Mouse (Mus musculus) MEL (cell line): ENCODE measurements around the gene Arl4a. TPM values are rescaled to one million over a fixed set of nuclear protein-coding genes. Genes with fewer than 3 reads are reported as not detected.
A peak's percentile ranks its signal among the peaks of the same experiment; 100 is the strongest.

Experiments
- DNase-seq: peaks from one replicate; pipeline ENCODE4 v3.0.0; 2011; ENCODE audit warnings: low read depth, low spot score
- H3K27ac ChIP-seq: 2 replicates; pipeline ENCODE4 v1.5.1; 2012; ENCODE audit warnings: low read depth, mild to moderate bottlenecking, control low read depth, low read length, moderate library complexity; ENCODE audit not compliant: control insufficient read depth
- H3K27me3 ChIP-seq, 2 experiments: fragments of 150-350 bp in 1 of 2; sonication (generic) in 1 of 2; 2 replicates each; pipeline ENCODE4 v1.6.1; 2012; ENCODE audit warnings: low read length in 2 of 2, mild to moderate bottlenecking in 2 of 2, improper control_type of control experiment in 1 of 2, moderate library complexity in 1 of 2; ENCODE audit not compliant: insufficient read depth in 2 of 2, control insufficient read depth in 1 of 2
- H3K36me3 ChIP-seq, 2 experiments: 2 replicates each; pipeline ENCODE4 v1.6.1; 2012 to 2014; ENCODE audit warnings: low read length in 2 of 2, improper control_type of control experiment in 1 of 2, inconsistent platforms in 1 of 2, mild to moderate bottlenecking in 1 of 2; ENCODE audit not compliant: insufficient read depth in 2 of 2, control insufficient read depth in 1 of 2
- H3K4me1 ChIP-seq, 2 experiments: fragments of 150-350 bp in 1 of 2; sonication (generic) in 1 of 2; 2 replicates each; pipeline ENCODE4 v1.6.1; 2012; ENCODE audit warnings: low read length in 2 of 2, improper control_type of control experiment in 1 of 2, mild to moderate bottlenecking in 1 of 2; ENCODE audit not compliant: insufficient read depth in 2 of 2, control insufficient read depth in 1 of 2
- H3K4me3 ChIP-seq, 2 experiments: fragments of 150-350 bp in 1 of 2; sonication (generic) in 1 of 2; 2 replicates each; pipeline ENCODE4 v1.5.1; 2012; ENCODE audit warnings: low read depth in 2 of 2, low read length in 2 of 2, mild to moderate bottlenecking in 2 of 2, moderate library complexity in 2 of 2, control low read depth in 1 of 2, improper control_type of control experiment in 1 of 2; ENCODE audit not compliant: control insufficient read depth in 1 of 2, insufficient read depth in 1 of 2
- H3K79me2 ChIP-seq: 2 replicates; pipeline ENCODE4 v1.6.1; 2012; ENCODE audit warnings: mild to moderate bottlenecking, low read length, moderate library complexity; ENCODE audit not compliant: control insufficient read depth, poor library complexity, insufficient read depth
- H3K9ac ChIP-seq: 2 replicates; pipeline ENCODE4 v1.6.1; 2012; ENCODE audit warnings: low read depth, mild to moderate bottlenecking, control low read depth, low read length, moderate library complexity; ENCODE audit not compliant: control insufficient read depth, poor library complexity, severe bottlenecking
- H3K9me3 ChIP-seq: fragments of 150-350 bp; sonication (generic); replicated peaks from 2 replicates; pipeline ENCODE4 v1.6.1; 2012; ENCODE audit warnings: mild to moderate bottlenecking, low read length, improper control_type of control experiment, moderate library complexity; ENCODE audit not compliant: insufficient read depth
- BHLHE40 ChIP-seq: IDR thresholded peaks from 2 replicates; pipeline ENCODE4 v1.6.1; 2012; ENCODE audit warnings: low read depth, mild to moderate bottlenecking, inconsistent platforms, low read length, improper control_type of control experiment, borderline replicate concordance
- CHD1 ChIP-seq: IDR thresholded peaks from 2 replicates; pipeline ENCODE4 v1.6.1; 2012; ENCODE audit warnings: low read depth, mild to moderate bottlenecking, inconsistent platforms, low read length, improper control_type of control experiment
- CHD2 ChIP-seq: IDR thresholded peaks from 2 replicates; pipeline ENCODE4 v1.6.1; 2011; ENCODE audit warnings: low read length, improper control_type of control experiment
- CTCF ChIP-seq, 3 experiments: IDR thresholded peaks in 2 of 3; conservative IDR thresholded peaks in 1 of 3; 2 replicates each; pipeline ENCODE4 v1.5.1; 2011 to 2012; ENCODE audit warnings: low read length in 3 of 3, low read depth in 2 of 3, mild to moderate bottlenecking in 2 of 3, improper control_type of control experiment in 1 of 3, inconsistent platforms in 1 of 3, mixed read lengths in 1 of 3, moderate library complexity in 1 of 3; ENCODE audit not compliant: control insufficient read depth in 1 of 3, insufficient read depth in 1 of 3, poor library complexity in 1 of 3, severe bottlenecking in 1 of 3
- E2F4 ChIP-seq: IDR thresholded peaks from 2 replicates; pipeline ENCODE4 v1.6.1; 2011; ENCODE audit warnings: low read depth, low read length, improper control_type of control experiment, borderline replicate concordance
- EP300 ChIP-seq, 2 experiments: IDR thresholded peaks; 2 replicates each; pipeline ENCODE4 v1.6.1; 2011; ENCODE audit warnings: improper control_type of control experiment in 2 of 2, low read length in 2 of 2, low read depth in 1 of 2, mild to moderate bottlenecking in 1 of 2
- ETS1 ChIP-seq: IDR thresholded peaks from 2 replicates; pipeline ENCODE4 v1.6.1; 2012; ENCODE audit warnings: low read depth, mild to moderate bottlenecking, inconsistent platforms, low read length, improper control_type of control experiment, moderate library complexity
- GABPA ChIP-seq: IDR thresholded peaks from 2 replicates; pipeline ENCODE4 v1.6.1; 2012; ENCODE audit warnings: low read depth, mild to moderate bottlenecking, inconsistent platforms, low read length, improper control_type of control experiment, moderate library complexity
- GATA1 ChIP-seq: IDR thresholded peaks from 2 replicates; pipeline ENCODE4 v1.6.1; 2011; ENCODE audit warnings: low read depth, low read length, improper control_type of control experiment
- JUND ChIP-seq: IDR thresholded peaks from 2 replicates; pipeline ENCODE4 v1.6.1; 2011; ENCODE audit warnings: low read depth, mild to moderate bottlenecking, improper control_type of control experiment, low read length
- KAT2A ChIP-seq: conservative IDR thresholded peaks from 2 replicates; pipeline ENCODE4 v1.6.1; 2012; ENCODE audit warnings: low read depth, low read length, improper control_type of control experiment, inconsistent platforms
- MAX ChIP-seq: IDR thresholded peaks from 2 replicates; pipeline ENCODE4 v1.6.1; 2011; ENCODE audit warnings: low read length, improper control_type of control experiment
- MAZ ChIP-seq: IDR thresholded peaks from 2 replicates; pipeline ENCODE4 v1.6.1; 2012; ENCODE audit warnings: low read depth, mild to moderate bottlenecking, inconsistent platforms, low read length, improper control_type of control experiment
- MYC ChIP-seq: IDR thresholded peaks from 2 replicates; pipeline ENCODE4 v1.6.1; 2011; ENCODE audit warnings: low read depth, mild to moderate bottlenecking, low read length, improper control_type of control experiment, moderate library complexity
- NRF1 ChIP-seq: IDR thresholded peaks from 2 replicates; pipeline ENCODE4 v1.6.1; 2014; ENCODE audit warnings: low read depth, mild to moderate bottlenecking, inconsistent platforms, low read length, improper control_type of control experiment, moderate library complexity; ENCODE audit not compliant: poor library complexity, insufficient read depth, severe bottlenecking
- POLR2A ChIP-seq, 2 experiments: IDR thresholded peaks; 2 replicates each; pipeline ENCODE4 v1.6.1; 2011 to 2012; ENCODE audit warnings: low read length in 2 of 2, mild to moderate bottlenecking in 2 of 2, control low read depth in 1 of 2, improper control_type of control experiment in 1 of 2, low read depth in 1 of 2, moderate library complexity in 1 of 2; ENCODE audit not compliant: control insufficient read depth in 1 of 2, insufficient read depth in 1 of 2, poor library complexity in 1 of 2
- POLR2AphosphoS2 ChIP-seq: IDR thresholded peaks from 2 replicates; pipeline ENCODE4 v1.6.1; 2011; ENCODE audit warnings: low read length, improper control_type of control experiment
- POLR2AphosphoS5 ChIP-seq: IDR thresholded peaks from 2 replicates; pipeline ENCODE4 v1.6.1; 2012; ENCODE audit warnings: low read depth, borderline replicate concordance, mild to moderate bottlenecking, inconsistent platforms, low read length, moderate library complexity, mixed read lengths
- RAD21 ChIP-seq: IDR thresholded peaks from 2 replicates; pipeline ENCODE4 v1.6.1; 2011; ENCODE audit warnings: mild to moderate bottlenecking, low read depth, low read length, improper control_type of control experiment
- RCOR1 ChIP-seq: IDR thresholded peaks from 2 replicates; pipeline ENCODE4 v1.6.1; 2012; ENCODE audit warnings: low read depth, mild to moderate bottlenecking, inconsistent platforms, low read length, improper control_type of control experiment
- SIN3A ChIP-seq: IDR thresholded peaks from 2 replicates; pipeline ENCODE4 v1.6.1; 2012; ENCODE audit warnings: low read length, improper control_type of control experiment, inconsistent platforms
- SMC3 ChIP-seq: IDR thresholded peaks from 2 replicates; pipeline ENCODE4 v1.6.1; 2011; ENCODE audit warnings: low read depth, low read length, improper control_type of control experiment
- TAL1 ChIP-seq: IDR thresholded peaks from 2 replicates; pipeline ENCODE4 v1.6.1; 2012; ENCODE audit warnings: mild to moderate bottlenecking, inconsistent platforms, low read length, moderate library complexity, mixed read lengths
- UBTF ChIP-seq: IDR thresholded peaks from 2 replicates; pipeline ENCODE4 v1.6.1; 2012; ENCODE audit warnings: low read depth, mild to moderate bottlenecking, inconsistent platforms, low read length, improper control_type of control experiment, moderate library complexity, borderline replicate concordance; ENCODE audit not compliant: insufficient read depth
- USF1 ChIP-seq: IDR thresholded peaks from 2 replicates; pipeline ENCODE4 v1.6.1; 2014; ENCODE audit warnings: low read depth, mild to moderate bottlenecking, inconsistent platforms, low read length, improper control_type of control experiment, moderate library complexity
- USF2 ChIP-seq, 2 experiments: IDR thresholded peaks; 2 replicates each; pipeline ENCODE4 v1.6.1; 2011 to 2012; ENCODE audit warnings: improper control_type of control experiment in 2 of 2, low read length in 2 of 2, borderline replicate concordance in 1 of 2, inconsistent platforms in 1 of 2, low read depth in 1 of 2, mild to moderate bottlenecking in 1 of 2; ENCODE audit not compliant: insufficient read depth in 1 of 2
- ZC3H11A ChIP-seq: IDR thresholded peaks from 2 replicates; pipeline ENCODE4 v1.6.1; 2012; ENCODE audit warnings: low read depth, mild to moderate bottlenecking, inconsistent platforms, low read length, improper control_type of control experiment
- ZKSCAN1 ChIP-seq: IDR thresholded peaks from 2 replicates; pipeline ENCODE4 v1.6.1; 2012; ENCODE audit warnings: low read depth, mild to moderate bottlenecking, inconsistent platforms, low read length, improper control_type of control experiment, moderate library complexity
- polyA plus RNA-seq, 2 experiments: library from polyadenylated mRNA; stranded (reverse) in 1 of 2; unstranded in 1 of 2; fragments of >175 nt in 1 of 2; fragments of >200 nt in 1 of 2; gene quantifications; 2 replicates each; pipeline versions ENCODE4 v1.2.1 to v1.2.4; 2012; ENCODE audit warnings: low replicate concordance in 2 of 2, low read depth in 1 of 2; ENCODE audit not compliant: insufficient read length in 2 of 2, insufficient read depth in 1 of 2, missing spikeins in 1 of 2
- total RNA-seq: library from RNA; depleted of rRNA; stranded (reverse); fragments of 300-350 nt; gene quantifications from 2 replicates; pipeline ENCODE4 v1.2.3, GENCODE M21; 2012

Gene Arl4a
- total and polyA plus RNA-seq, 3 experiments = 25.6 to 26.9 TPM; not detected in 1

DNA sequence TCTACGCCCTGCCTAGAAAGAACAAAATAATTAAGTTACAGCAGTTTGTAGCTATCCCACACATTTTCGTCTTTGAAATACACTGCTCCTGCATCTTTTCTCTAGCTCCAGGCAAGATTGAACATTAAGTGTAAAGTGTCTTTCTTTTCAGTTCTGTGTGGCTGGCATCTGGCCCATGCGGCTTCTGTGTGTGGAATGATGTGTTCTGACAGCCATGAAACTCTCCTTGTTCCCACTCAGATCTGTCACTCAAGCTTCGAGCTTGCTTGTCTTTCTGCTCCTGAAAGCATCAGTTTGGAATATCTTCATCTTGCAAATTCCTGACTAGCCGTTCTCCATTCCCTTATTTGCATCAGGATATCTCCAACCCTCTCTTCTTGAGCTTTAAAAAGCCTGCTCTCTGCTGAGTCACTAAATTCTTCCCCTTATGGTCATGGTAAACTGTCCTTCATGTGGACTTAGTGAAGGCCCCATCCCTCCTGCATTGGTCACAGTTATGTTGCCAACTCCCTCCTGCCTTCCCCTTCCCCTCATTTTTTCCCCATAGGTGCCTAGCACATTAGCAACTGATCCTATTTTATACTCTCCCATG, 48.0 kb upstream of the Arl4a start:
- TF ChIP-seq POLR2A (IDR thresholded peaks at IDR 0.05; ENCODE audit: control insufficient read depth in 1 of 2, insufficient read depth in 1 of 2, low read depth in 1 of 2, low read length in 2 of 2, poor library complexity in 1 of 2) (no peak), CTCF (IDR thresholded peaks at IDR 0.05 in 2 of 3, conservative IDR thresholded peaks at IDR 0.05 in 1 of 3; ENCODE audit: control insufficient read depth in 1 of 3, insufficient read depth in 1 of 3, low read depth in 2 of 3, low read length in 3 of 3, poor library complexity in 1 of 3, severe bottlenecking in 1 of 3) (no peak), RAD21 (no peak), POLR2AphosphoS2 (no peak), JUND (no peak), USF2 (IDR thresholded peaks at IDR 0.05; ENCODE audit: borderline replicate concordance in 1 of 2, insufficient read depth in 1 of 2, low read depth in 1 of 2, low read length in 2 of 2) (no peak), MYC (no peak), NRF1 (no peak), GABPA (no peak), RCOR1 (no peak), TAL1 (no peak), BHLHE40 (no peak), E2F4 (no peak), EP300 (IDR thresholded peaks at IDR 0.05; ENCODE audit: low read depth in 1 of 2, low read length in 2 of 2) (no peak), ETS1 (no peak), SIN3A (no peak), UBTF (no peak), MAX (no peak)
- no peaks in the 10 kb centered on the region for H3K27me3 ChIP-seq

DNA sequence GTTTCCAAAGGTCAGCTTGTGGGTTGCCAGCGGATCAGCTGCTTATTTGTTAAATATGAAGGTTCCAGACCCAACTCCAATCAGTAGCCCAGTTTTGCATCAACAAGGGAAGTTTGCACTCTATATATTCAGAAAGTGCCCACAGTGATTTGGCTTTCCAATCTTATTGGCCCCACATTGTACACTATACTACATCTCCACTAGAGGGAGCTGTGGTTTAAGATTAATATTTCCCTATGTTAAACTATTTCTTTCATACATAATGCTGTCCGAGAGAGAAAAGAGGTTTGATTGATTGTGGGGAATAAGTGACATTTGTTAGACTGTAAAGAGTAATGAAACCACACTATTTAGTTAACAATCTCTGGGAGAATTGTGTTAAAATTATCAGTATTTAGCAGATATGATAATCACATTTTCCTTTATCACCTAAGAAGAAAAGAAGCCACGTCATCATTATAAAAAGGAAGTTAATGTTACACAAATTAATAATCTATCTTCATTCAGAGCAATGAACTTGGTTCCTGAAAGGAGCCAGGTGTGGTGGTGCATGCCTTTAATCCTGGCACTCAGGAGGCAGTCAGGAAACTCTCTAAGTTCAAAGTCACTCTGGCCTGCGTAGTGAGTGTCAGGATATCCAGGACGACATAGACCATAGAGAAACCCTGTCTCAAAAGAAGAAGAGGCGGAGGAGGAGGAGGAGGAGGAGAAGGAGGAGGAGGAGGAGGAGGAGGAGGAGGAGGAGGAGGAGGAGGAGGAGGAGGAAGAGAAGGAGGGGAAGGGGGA, 44.8 kb upstream of the Arl4a start:
- peak; percentile 63 for DNase-seq
- peaks cover 0 to 6% of the 10 kb centered on the region in 2 experiments; a peak in 2 of 4 replicates for H3K36me3 ChIP-seq
- peak overlapping the region; percentile 3 to 33; a peak in 3 of 4 replicates for H3K4me3 ChIP-seq
- no peaks in the 10 kb centered on the region for H3K9me3 ChIP-seq
- no peak overlapping the region for H3K9ac ChIP-seq
- peaks cover 0 to 5% of the 10 kb centered on the region in 2 experiments; a peak in 2 of 4 replicates for H3K4me1 ChIP-seq
- peaks cover 0 to 4% of the 10 kb centered on the region in 2 experiments; a peak in 2 of 4 replicates for H3K27me3 ChIP-seq
- no peaks in the 10 kb centered on the region for H3K79me2 ChIP-seq
- no peak overlapping the region for H3K27ac ChIP-seq
- TF ChIP-seq RCOR1 (0 out of 2 replicates have a peak, but pooled peaks have one; percentile 22), JUND (no peak), KAT2A (no peak), USF1 (no peak), CHD2 (no peak), UBTF (no peak), EP300 (IDR thresholded peaks at IDR 0.05; ENCODE audit: low read depth in 1 of 2, low read length in 2 of 2) (no peak), TAL1 (no peak), POLR2AphosphoS5 (no peak), ZC3H11A (peak; percentile 98), CHD1 (no peak), RAD21 (peak; percentile 97), SMC3 (peak; percentile 98), GATA1 (peak; percentile 55), MAZ (no peak), SIN3A (0 out of 2 replicates have a peak, but pooled peaks have one; percentile 26), ZKSCAN1 (no peak), POLR2AphosphoS2 (no peak), CTCF (IDR thresholded peaks at IDR 0.05 in 2 of 3, conservative IDR thresholded peaks at IDR 0.05 in 1 of 3; ENCODE audit: control insufficient read depth in 1 of 3, insufficient read depth in 1 of 3, low read depth in 2 of 3, low read length in 3 of 3, poor library complexity in 1 of 3, severe bottlenecking in 1 of 3) (peak in 2 of 3 experiments; percentile 53 to 92; a peak in 4 of 6 replicates)

More for the DNA sequence above, 48.0 kb upstream of the Arl4a start:
- no peak for DNase-seq
- Histone ChIP-seq H3K9ac (no peak overlapping the region), H3K9me3 (no peaks in the 10 kb centered on the region), H3K79me2 (no peaks in the 10 kb centered on the region), H3K4me1 (peaks cover 2 to 5% of the 10 kb centered on the region in 2 experiments; a peak in 3 of 4 replicates), H3K4me3 (no peak overlapping the region), H3K36me3 (peaks cover 0 to 9% of the 10 kb centered on the region in 2 experiments; a peak in 2 of 4 replicates), H3K27ac (no peak overlapping the region)
